Mouse (Mus musculus): ENCODE measurements around the gene Tgif1.

The Tgif1 gene

DNA sequence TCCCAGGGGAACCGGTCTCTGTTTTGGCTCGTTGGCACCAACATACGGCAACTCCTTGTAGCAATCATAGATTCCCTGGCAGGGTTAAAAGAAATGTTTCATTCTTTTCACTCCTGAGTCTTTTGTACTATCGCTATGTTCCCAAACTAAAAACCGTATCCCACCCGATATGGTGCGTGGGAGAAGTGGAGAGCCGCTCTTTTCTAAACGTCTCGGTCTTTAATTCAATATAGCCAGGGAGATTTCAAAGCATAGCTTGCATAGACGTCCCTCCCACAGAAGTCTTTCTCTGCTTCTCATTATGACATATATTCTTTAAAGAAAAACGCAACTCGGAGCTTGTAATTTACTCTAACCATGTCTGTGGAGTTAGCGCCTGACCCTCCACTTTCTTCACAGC, 51.3 kb downstream of the Tgif1 start:
- DNase-seq: no peak

GRCm38 (mm10) chr17:70799266-70799665, 54.1 kb downstream of the Tgif1 start:
- peak; percentile 31 for DNase-seq

DNA sequence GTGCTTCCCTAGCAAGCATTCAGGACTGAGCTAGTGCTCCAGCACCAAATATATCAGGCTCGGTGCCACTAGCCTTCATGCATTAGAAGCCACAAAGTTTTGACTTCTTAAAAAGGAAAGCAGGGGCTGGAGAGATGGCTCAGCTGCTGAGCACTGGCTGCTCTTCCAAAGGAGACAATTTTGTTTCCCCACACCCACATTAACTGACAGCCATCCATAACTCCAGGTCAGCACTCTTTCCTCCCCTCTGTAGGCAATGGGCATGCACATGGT, 55.6 kb downstream of the Tgif1 start:
- DNase-seq: no peak

DNA sequence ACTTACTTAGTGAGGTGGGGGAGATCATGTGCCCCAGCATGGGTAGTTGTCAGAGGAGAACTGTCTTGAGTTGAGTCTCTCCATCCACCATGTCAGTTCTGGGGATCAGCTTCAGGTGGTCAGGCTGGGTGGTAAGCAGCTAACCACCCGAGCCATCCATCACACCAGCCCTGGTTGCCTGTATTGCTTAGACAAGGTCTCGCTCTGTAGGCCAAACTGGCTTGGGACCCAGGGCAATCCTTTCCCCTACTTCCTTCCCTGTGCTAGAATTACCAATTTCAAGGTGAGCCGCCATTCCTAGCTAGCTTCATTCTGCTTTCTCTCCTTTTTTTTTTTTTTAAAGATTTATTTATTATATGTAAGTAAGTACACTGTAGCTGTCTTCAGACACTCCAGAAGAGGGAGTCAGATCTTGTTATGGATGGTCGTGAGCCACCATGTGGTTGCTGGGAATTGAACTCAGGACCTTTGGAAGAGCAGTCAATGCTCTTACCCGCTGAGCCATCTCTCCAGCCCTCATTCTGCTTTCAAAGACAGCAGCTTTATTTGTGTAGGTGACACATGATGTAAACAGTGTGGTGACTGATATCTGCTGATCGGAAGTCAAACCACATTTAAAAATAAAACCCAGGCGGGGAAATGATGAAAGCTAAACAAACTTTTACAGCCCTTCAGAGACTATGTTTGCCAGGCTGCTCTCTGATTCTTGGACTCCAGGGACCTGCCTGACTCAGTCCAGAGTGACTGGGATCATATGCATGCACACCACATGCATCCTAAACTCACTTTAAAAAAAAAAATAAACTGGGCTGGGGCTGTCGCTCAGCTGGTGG, 56.2 kb downstream of the Tgif1 start:
- no peak for DNase-seq

DNA sequence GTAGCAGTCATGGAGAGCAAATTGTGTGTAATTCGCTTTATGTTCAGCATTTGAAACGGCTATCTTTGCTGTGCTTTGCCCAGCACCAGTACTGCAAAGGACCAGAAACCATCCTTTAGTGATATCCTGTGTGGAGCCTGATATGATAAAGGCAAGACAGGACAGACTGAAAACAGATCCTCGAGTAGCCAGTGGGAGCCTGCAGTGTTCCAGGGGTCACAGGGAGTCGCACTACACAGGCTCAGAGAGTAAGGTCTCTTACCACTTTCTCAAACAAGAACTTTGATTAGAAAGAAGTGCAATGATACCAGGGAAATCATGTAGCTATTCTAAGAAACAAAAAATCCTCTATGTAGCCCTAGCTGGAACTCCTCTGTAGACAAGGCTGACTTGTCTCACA, 58.1 kb downstream of the Tgif1 start:
- DNase-seq: no peak

DNA sequence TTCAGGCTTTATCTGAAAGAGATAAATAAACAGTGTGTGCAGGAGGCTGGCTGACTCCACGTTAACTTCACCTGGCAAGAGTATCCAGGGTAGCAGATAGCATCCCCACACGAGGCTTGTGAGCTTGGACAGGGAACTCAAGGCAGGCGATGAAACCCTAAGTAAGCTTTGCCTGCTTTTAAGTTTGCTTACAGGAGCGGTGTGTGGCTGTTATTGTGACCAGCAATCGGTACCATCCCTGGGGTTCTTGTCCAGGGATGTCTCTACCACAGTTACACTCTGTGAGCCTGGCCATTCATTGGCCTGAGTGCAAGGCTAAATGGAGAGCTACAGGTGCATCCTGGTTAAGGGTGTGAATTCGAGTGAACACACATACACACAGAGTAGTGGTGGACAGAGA, 58.6 kb downstream of the Tgif1 start:
- DNase-seq: no peak

DNA sequence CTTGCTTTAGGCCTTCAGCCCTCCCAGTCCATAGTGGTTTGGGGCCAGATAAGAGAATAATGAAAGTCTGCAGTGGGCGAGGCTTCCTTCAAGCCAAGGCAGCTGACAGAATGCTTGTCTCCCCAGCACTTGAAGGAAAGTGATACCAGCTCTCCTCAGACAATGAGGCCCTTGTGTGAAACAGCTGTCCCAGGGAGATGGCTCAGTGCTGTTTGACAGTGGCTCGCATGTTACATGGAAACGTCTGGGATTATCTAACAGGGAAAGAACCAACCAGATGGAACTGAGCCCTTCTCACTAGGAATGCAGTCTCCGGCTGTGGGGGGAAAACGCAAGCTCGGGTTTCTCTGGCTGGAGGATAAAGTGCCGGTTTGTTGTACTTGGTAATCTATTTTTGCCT, 59.1 kb downstream of the Tgif1 start:
- DNase-seq: peak; percentile 34

Data from right cerebral cortex, postnatal 25 days (tissue).